Mouse (Mus musculus): ENCODE data around the gene Sohlh2.

GRCm38 (mm10) chr3:55206413-55206812 is 24.6 kb downstream of the Sohlh2 start:
- 0 out of 2 replicates have a peak, but pooled peaks have one; percentile 2 for TF ChIP-seq CTCF (IDR thresholded peaks at IDR 0.05)
- TF ChIP-seq EP300 (IDR thresholded peaks at IDR 0.05): no peak
